In genomic region chr4:148680505-148681067, GRCm38 (mm10) we compare ENCODE assay signal across 33 mouse cellular contexts. TPM values are rescaled to one million over a fixed set of nuclear protein-coding genes. Genes with fewer than 3 reads are reported as not detected.
DNase-seq lines count a peak whose midpoint lies in the region; ATAC-seq and TF ChIP-seq lines count a peak whose summit lies in the region.
"Had no signal": no experiment of that assay in that cellular context is flagged by ENCODE, and none has a peak within 500 bp of the region (broad histone marks: within the 10 kb centered on the region; RNA-seq: fewer than 3 reads in every experiment).

No protein-coding gene starts in this region.

- 19% methylated on average over 1 of the region's 1 CpGs for WGBS in liver, embryonic 12.5 days (ENCODE audit: insufficient replicate concordance)
- WGBS in midbrain, embryonic 13.5 days: 74% methylated on average over 1 of the region's 1 CpGs

- TF ChIP-seq POLR2A in MEL (IDR thresholded peaks at IDR 0.05; ENCODE audit: control insufficient read depth in 1 of 2, insufficient read depth in 1 of 2, low read depth in 1 of 2, low read length in 2 of 2, poor library complexity in 1 of 2): no peak

- no peaks in the 10 kb centered on the region for H3K27me3 ChIP-seq in MEL (ENCODE audit: control insufficient read depth in 1 of 2, insufficient read depth in 2 of 2, low read length in 2 of 2)
- peaks cover 16% of the 10 kb centered on the region for H3K27me3 ChIP-seq in liver, embryonic 12.5 days (replicated peaks)
- H3K27me3 ChIP-seq in midbrain, embryonic 13.5 days: no peaks in the 10 kb centered on the region
- H3K27me3 ChIP-seq: forebrain, embryonic 13.5 days; midbrain, embryonic 15.5 days had no signal

- H3K36me3 ChIP-seq in MEL (ENCODE audit: control insufficient read depth in 1 of 2, insufficient read depth in 2 of 2, low read length in 2 of 2): peaks cover 0 to 10% of the 10 kb centered on the region in 2 experiments; a peak in 2 of 4 replicates
- H3K36me3 ChIP-seq in liver, embryonic 12.5 days: no peaks in the 10 kb centered on the region
- H3K36me3 ChIP-seq in midbrain, embryonic 13.5 days: no peaks in the 10 kb centered on the region
- H3K36me3 ChIP-seq: embryonic facial prominence, embryonic 12.5 days; heart, embryonic 12.5 days; midbrain, embryonic 15.5 days; neural tube, embryonic 13.5 days had no signal

- TF ChIP-seq EP300 in MEL (IDR thresholded peaks at IDR 0.05; ENCODE audit: low read depth in 1 of 2, low read length in 2 of 2): peak; percentile 41 to 75; a peak in 3 of 4 replicates

- no peak for TF ChIP-seq RAD21 in MEL (IDR thresholded peaks at IDR 0.05; ENCODE audit: low read depth, low read length)

- H3K4me1 ChIP-seq in MEL (ENCODE audit: control insufficient read depth in 1 of 2, insufficient read depth in 2 of 2, low read length in 2 of 2): peaks cover 9 to 31% of the 10 kb centered on the region in 2 experiments
- H3K4me1 ChIP-seq in liver, embryonic 12.5 days: peaks cover 59% of the 10 kb centered on the region
- H3K4me1 ChIP-seq in midbrain, embryonic 13.5 days (replicated peaks): peaks cover 9% of the 10 kb centered on the region; the same call in 1 of the 2 replicates

- H3K79me2 ChIP-seq in MEL (ENCODE audit: control insufficient read depth, insufficient read depth, low read length, poor library complexity): no peaks in the 10 kb centered on the region

- ATAC-seq in liver, embryonic 12.5 days: peak; percentile 86
- peak; percentile 43 for ATAC-seq in megakaryocyte progenitor cell, adult 5-6 weeks (replicated peaks; ENCODE audit: poor library complexity)
- ATAC-seq in midbrain, embryonic 13.5 days: no peak
- ATAC-seq: forebrain, embryonic 13.5 days; hindbrain, postnatal 0 days; midbrain, embryonic 15.5 days had no signal

- peak overlapping the region; percentile 74 for H3K27ac ChIP-seq in MEL (ENCODE audit: control insufficient read depth, low read depth, low read length)
- H3K27ac ChIP-seq in liver, embryonic 12.5 days: peak overlapping the region; percentile 88
- H3K27ac ChIP-seq in midbrain, embryonic 13.5 days: no peak overlapping the region
- H3K27ac ChIP-seq: embryonic facial prominence, embryonic 12.5 days; forebrain, embryonic 13.5 days; gastrocnemius, adult 2 months; hindbrain, postnatal 0 days; midbrain, embryonic 15.5 days; neural tube, embryonic 13.5 days had no signal

- H3K9me3 ChIP-seq in MEL (replicated peaks; ENCODE audit: insufficient read depth, low read length): no peaks in the 10 kb centered on the region
- no peaks in the 10 kb centered on the region for H3K9me3 ChIP-seq in liver, embryonic 12.5 days (replicated peaks)
- H3K9me3 ChIP-seq in midbrain, embryonic 13.5 days: no peaks in the 10 kb centered on the region
- H3K9me3 ChIP-seq: embryonic facial prominence, embryonic 12.5 days; forebrain, embryonic 13.5 days; heart, embryonic 12.5 days; midbrain, embryonic 15.5 days; neural tube, embryonic 13.5 days had no signal

- no peak overlapping the region for H3K4me3 ChIP-seq in MEL (ENCODE audit: control insufficient read depth in 1 of 2, insufficient read depth in 1 of 2, low read depth in 2 of 2, low read length in 2 of 2)
- H3K4me3 ChIP-seq in liver, embryonic 12.5 days: peak overlapping the region; percentile 44; the same call in 1 of the 2 replicates
- no peak overlapping the region for H3K4me3 ChIP-seq in midbrain, embryonic 13.5 days (replicated peaks)
- H3K4me3 ChIP-seq: embryonic facial prominence, embryonic 12.5 days; forebrain, embryonic 13.5 days; gastrocnemius, adult 2 months; heart, embryonic 12.5 days; midbrain, embryonic 15.5 days; myocyte; neural tube, embryonic 13.5 days had no signal

- DNase-seq in MEL (ENCODE audit: low read depth, low spot score): peak; percentile 70
- peak; percentile 32 for DNase-seq in c-Kit-positive CD71-positive TER-119-positive erythroid progenitor cells, embryonic 14.5 days (ENCODE audit: low spot score)
- DNase-seq in frontal cortex, postnatal 36 days (ENCODE audit: low spot score in 2 of 2): no peak
- no peak for DNase-seq in lung, postnatal 10 days
- DNase-seq: adrenal gland, postnatal 25 days; B cell, adult 2 months; cerebellum, adult 11-12 months; cerebellum, postnatal 10 days; gastrocnemius, adult 2 months; heart, postnatal 10 days; kidney, postnatal 10 days; lung, adult 18-20 months; lung, postnatal 14 days; thymus, adult 18-20 months; thymus, postnatal 4 days had no signal

- no peak for TF ChIP-seq CTCF in MEL (IDR thresholded peaks at IDR 0.05 in 2 of 3, conservative IDR thresholded peaks at IDR 0.05 in 1 of 3; ENCODE audit: control insufficient read depth in 1 of 3, insufficient read depth in 1 of 3, low read depth in 2 of 3, low read length in 3 of 3, poor library complexity in 1 of 3, severe bottlenecking in 1 of 3)

- H3K9ac ChIP-seq in MEL (ENCODE audit: control insufficient read depth, low read depth, low read length, poor library complexity, severe bottlenecking): peak overlapping the region; percentile 68
- peak overlapping the region; percentile 33 for H3K9ac ChIP-seq in liver, embryonic 12.5 days
- no peak overlapping the region for H3K9ac ChIP-seq in midbrain, embryonic 13.5 days (replicated peaks)
- H3K9ac ChIP-seq: embryonic facial prominence, embryonic 12.5 days; forebrain, embryonic 13.5 days; heart, embryonic 12.5 days; midbrain, embryonic 15.5 days; neural tube, embryonic 13.5 days had no signal

- peak overlapping the region; percentile 71 for H3K4me2 ChIP-seq in liver, embryonic 12.5 days
- no peak overlapping the region for H3K4me2 ChIP-seq in midbrain, embryonic 13.5 days (replicated peaks)
- H3K4me2 ChIP-seq: embryonic facial prominence, embryonic 12.5 days; forebrain, embryonic 13.5 days; midbrain, embryonic 15.5 days; neural tube, embryonic 13.5 days had no signal

TF ChIP-seq in MEL, 35 proteins besides CTCF, POLR2A, EP300 and RAD21:
- TF ChIP-seq ZKSCAN1 (IDR thresholded peaks at IDR 0.05; ENCODE audit: low read depth, low read length) (no peak), ZC3H11A (IDR thresholded peaks at IDR 0.05; ENCODE audit: low read depth, low read length) (no peak), UBTF (IDR thresholded peaks at IDR 0.05; ENCODE audit: borderline replicate concordance, insufficient read depth, low read depth, low read length) (no peak), ETS1 (IDR thresholded peaks at IDR 0.05; ENCODE audit: low read depth, low read length) (peak; percentile 55), RCOR1 (IDR thresholded peaks at IDR 0.05; ENCODE audit: low read depth, low read length) (peak; percentile 53; the same call in 1 of the 2 replicates), MEF2A (IDR thresholded peaks at IDR 0.05; ENCODE audit: extremely low read depth, insufficient replicate concordance, low read depth, low read length, poor library complexity, severe bottlenecking) (no peak), TCF12 (IDR thresholded peaks at IDR 0.05; ENCODE audit: low read depth, low read length) (peak; percentile 62), MYC (IDR thresholded peaks at IDR 0.05; ENCODE audit: low read depth, low read length) (no peak), MYB (IDR thresholded peaks at IDR 0.05; ENCODE audit: low read depth, low read length) (no peak), ELF1 (IDR thresholded peaks at IDR 0.05; ENCODE audit: low read depth, low read length) (no peak), USF2 (IDR thresholded peaks at IDR 0.05; ENCODE audit: borderline replicate concordance in 1 of 2, insufficient read depth in 1 of 2, low read depth in 1 of 2, low read length in 2 of 2) (no peak), ZMIZ1 (IDR thresholded peaks at IDR 0.05; ENCODE audit: low read depth, low read length) (no peak), SIN3A (IDR thresholded peaks at IDR 0.05; ENCODE audit: low read length) (peak; percentile 19; the same call in 1 of the 2 replicates), GATA1 (IDR thresholded peaks at IDR 0.05; ENCODE audit: low read depth, low read length) (peak; percentile 75), JUND (IDR thresholded peaks at IDR 0.05; ENCODE audit: low read depth, low read length) (peak; percentile 93)

RNA-seq across cellular contexts. Expression of gene Gm572, which starts 37.5 kb away (rescaled TPM):
- not detected in 2 replicates for total RNA-seq in MEL (2012; rRNA removed)
- polyA plus RNA-seq in MEL (2012; ENCODE audit: insufficient read depth in 1 of 2, insufficient read length in 2 of 2, low read depth in 1 of 2, low replicate concordance in 2 of 2, missing spikeins in 1 of 2): not detected
- polyA plus RNA-seq in liver, embryonic 12.5 days (2016; fragmentation: Nextera tagmentation; extraction: Ambion mirVana): not detected in 2 replicates
- not detected in 2 replicates for total RNA-seq in megakaryocyte progenitor cell, adult 5-6 weeks (2015)
- not detected in 2 replicates for total RNA-seq in megakaryocyte progenitor cell, adult 5-6 weeks (2017)
- not detected in 2 replicates for polyA plus RNA-seq in midbrain, embryonic 13.5 days (2015; fragmentation: Nextera tagmentation; extraction: Ambion mirVana)
- total RNA-seq: adrenal gland, postnatal 25 days; CH12.LX; hindbrain, postnatal 0 days; layer of hippocampus, postnatal 10 days had no signal
- polyA plus RNA-seq: brain, embryonic 14.5 days; embryonic facial prominence, embryonic 12.5 days; erythroblast, embryonic 14.5 days; forebrain, embryonic 13.5 days; gonadal fat pad, adult 2 months; hindbrain, embryonic 11.5 days; hindbrain, postnatal 0 days; limb, embryonic 11.5 days; midbrain, embryonic 15.5 days; neural tube, embryonic 13.5 days; stomach, embryonic 14.5 days had no signal

RNA-seq across cellular contexts. Expression of gene Tardbp, which starts 53.8 kb away (rescaled TPM):
- total RNA-seq in MEL (2012; rRNA removed): 209 and 211 TPM in 2 replicates
- polyA plus RNA-seq in MEL (2012; ENCODE audit: insufficient read depth in 1 of 2, insufficient read length in 2 of 2, low read depth in 1 of 2, low replicate concordance in 2 of 2, missing spikeins in 1 of 2): 100 to 1,000 TPM in 1 of 2 experiments, not detected in 1; 455 TPM
- 220 and 226 TPM in 2 replicates for polyA plus RNA-seq in liver, embryonic 12.5 days (2016; fragmentation: Nextera tagmentation; extraction: Ambion mirVana)
- 300 and 381 TPM in 2 replicates for total RNA-seq in megakaryocyte progenitor cell, adult 5-6 weeks (2015)
- total RNA-seq in megakaryocyte progenitor cell, adult 5-6 weeks (2017): 512 and 640 TPM in 2 replicates
- polyA plus RNA-seq in midbrain, embryonic 13.5 days (2015; fragmentation: Nextera tagmentation; extraction: Ambion mirVana): 283 and 292 TPM in 2 replicates

Comparison
In these comparisons a context has a peak if more than half of its experiments do, and no peak if none do; other contexts are left out.
1. DNase-seq: peak in MEL (single experiment) and c-Kit-positive CD71-positive TER-119-positive erythroid progenitor cells, embryonic 14.5 days (single experiment); none in frontal cortex, postnatal 36 days (0 of 2) and lung, postnatal 10 days (single experiment).